Mouse (Mus musculus) kidney, postnatal 0 days (tissue): ENCODE results near the gene Slc8a3. TPM values are rescaled to one million over a fixed set of nuclear protein-coding genes. Genes with fewer than 3 reads are reported as not detected.

Source experiments
- ATAC-seq: fragments of 200-750 bp; cut with Nextera tagmentation; replicated peaks from 2 replicates; pipeline ENCODE4 v1.8.0; 2017; ENCODE audit warnings: low read depth, moderate number of reproducible peaks, moderate TSS enrichment, moderate library complexity; ENCODE audit not compliant: low FRiP score
- DNase-seq: peaks from one replicate; pipeline ENCODE4 v3.0.0-alpha.2; 2016; ENCODE audit warnings: low spot score
- H3K27ac ChIP-seq: fragments of 300-500 bp; sonication (generic); 2 replicates; pipeline ENCODE4 v1.5.1; 2014; ENCODE audit warnings: mild to moderate bottlenecking
- H3K27me3 ChIP-seq: fragments of 300-500 bp; sonication (generic); 2 replicates; pipeline ENCODE4 v1.6.1; 2014; ENCODE audit warnings: low read length, mixed read lengths; ENCODE audit not compliant: insufficient read depth
- H3K36me3 ChIP-seq: fragments of 300-500 bp; sonication (generic); 2 replicates; pipeline ENCODE4 v1.6.1; 2014; ENCODE audit warnings: low read length, mixed read lengths; ENCODE audit not compliant: insufficient read depth
- H3K4me1 ChIP-seq: fragments of 300-500 bp; sonication (generic); replicated peaks from 2 replicates; pipeline ENCODE4 v1.6.1; 2014; ENCODE audit warnings: antibody characterized with exemption, low read length, mixed read lengths; ENCODE audit not compliant: insufficient read depth
- H3K4me2 ChIP-seq: fragments of 300-500 bp; sonication (generic); 2 replicates; pipeline ENCODE4 v1.6.1; 2014; ENCODE audit warnings: mild to moderate bottlenecking, low read length, moderate library complexity, mixed read lengths
- H3K4me3 ChIP-seq: fragments of 300-500 bp; sonication (generic); replicated peaks from 2 replicates; pipeline ENCODE4 v1.5.1; 2014; ENCODE audit warnings: low read depth, low read length
- H3K9ac ChIP-seq: fragments of 300-500 bp; sonication (generic); 2 replicates; pipeline ENCODE4 v1.6.1; 2014; ENCODE audit warnings: low read depth, low read length
- H3K9me3 ChIP-seq: fragments of 300-500 bp; sonication (generic); replicated peaks from 2 replicates; pipeline ENCODE4 v1.6.1; 2016; ENCODE audit warnings: low read length, inconsistent platforms, mixed read lengths
- CTCF ChIP-seq: IDR thresholded peaks from 2 replicates; pipeline ENCODE4 v1.5.1; 2016; ENCODE audit warnings: antibody characterized with exemption, low read depth, mild to moderate bottlenecking, moderate library complexity
- WGBS: fragments of 180-500 bp; shearing (Covaris S2); extraction: QIAGEN DNeasy Blood & Tissue Kit; methylation state at CpG from one replicate; pipeline ENCODE4 v1.1.7; 2014; 5-methylcytosine and 5-hydroxymethylcytosine counted together
- polyA plus RNA-seq: library from polyadenylated mRNA; unstranded; fragments of >200 nt; fragmentation: Nextera tagmentation; extraction: Ambion mirVana; gene quantifications from 2 replicates; pipeline ENCODE4 v1.2.1, GENCODE M21; 2015

Slc8a3 gene
- polyA plus RNA-seq, 1 experiment from 2014 or later = 0.05 TPM

DNA sequence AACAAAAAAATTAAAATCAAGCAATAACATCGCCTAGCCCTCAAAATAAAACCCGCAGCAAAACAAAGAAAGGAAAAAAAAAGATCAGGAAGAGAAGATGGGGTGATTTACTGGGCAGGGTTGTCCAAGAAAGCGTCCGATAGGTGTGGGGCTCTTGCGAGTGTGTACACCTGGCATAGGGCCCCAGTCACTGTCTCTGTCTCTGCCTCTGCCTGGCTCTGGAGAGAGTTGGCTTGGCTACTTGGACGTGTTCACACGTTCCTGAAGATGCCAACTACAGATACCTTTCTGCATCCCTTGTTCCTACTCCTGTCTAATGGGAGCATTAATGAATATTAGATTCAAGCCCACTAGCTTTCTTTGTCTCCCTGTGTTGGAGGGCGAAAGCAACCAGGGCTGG lies 166.4 kb downstream of the Slc8a3 start:
- Histone ChIP-seq H3K9ac (no peak overlapping the region), H3K27ac (no peak overlapping the region), H3K36me3 (no peaks in the 10 kb centered on the region), H3K4me3 (no peak overlapping the region), H3K4me2 (no peak overlapping the region), H3K4me1 (peaks cover 6% of the 10 kb centered on the region), H3K27me3 (0 out of 2 replicates have a peak, but pooled peaks cover 18% of the 10 kb centered on the region), H3K9me3 (no peaks in the 10 kb centered on the region)
- no peak for TF ChIP-seq CTCF
- WGBS = 26% methylated on average over 8 of the region's 8 CpGs
- DNase-seq = no peak
- no peak for ATAC-seq

DNA sequence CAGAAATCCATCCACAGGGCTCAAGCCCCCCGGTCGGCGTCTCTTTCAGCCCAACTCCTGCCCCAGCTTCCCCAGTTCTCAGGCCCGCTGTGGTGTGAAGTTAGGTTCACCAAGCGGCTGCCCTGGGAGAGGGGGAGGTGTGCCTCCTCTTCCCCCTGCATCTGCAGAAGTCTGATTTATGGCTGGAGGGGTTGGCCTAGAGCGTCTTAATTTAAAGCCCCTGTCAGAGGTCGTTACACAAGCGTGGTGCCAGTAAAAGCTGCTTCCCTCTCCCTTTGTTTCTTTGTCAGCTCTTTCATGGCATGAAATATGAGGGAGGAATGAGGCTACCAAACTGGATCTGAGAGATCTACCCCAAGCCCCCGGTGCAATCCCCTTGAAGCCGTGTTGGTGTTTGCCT lies 166.9 kb downstream of the Slc8a3 start:
- Histone ChIP-seq H3K27ac (no peak overlapping the region), H3K4me3 (no peak overlapping the region), H3K9me3 (no peaks in the 10 kb centered on the region), H3K4me1 (peaks cover 6% of the 10 kb centered on the region), H3K9ac (no peak overlapping the region), H3K27me3 (0 out of 2 replicates have a peak, but pooled peaks cover 18% of the 10 kb centered on the region), H3K36me3 (no peaks in the 10 kb centered on the region), H3K4me2 (no peak overlapping the region)
- ATAC-seq = 0 out of 2 replicates have a peak, but pooled peaks have one; percentile 36
- WGBS = 4% methylated on average over 10 of the region's 10 CpGs
- peak; percentile 81 for DNase-seq
- no peak for TF ChIP-seq CTCF

GRCm38 (mm10) chr12:81163566-81163965 lies 169.4 kb downstream of the Slc8a3 start:
- 83% methylated on average over 3 of the region's 3 CpGs for WGBS

DNA sequence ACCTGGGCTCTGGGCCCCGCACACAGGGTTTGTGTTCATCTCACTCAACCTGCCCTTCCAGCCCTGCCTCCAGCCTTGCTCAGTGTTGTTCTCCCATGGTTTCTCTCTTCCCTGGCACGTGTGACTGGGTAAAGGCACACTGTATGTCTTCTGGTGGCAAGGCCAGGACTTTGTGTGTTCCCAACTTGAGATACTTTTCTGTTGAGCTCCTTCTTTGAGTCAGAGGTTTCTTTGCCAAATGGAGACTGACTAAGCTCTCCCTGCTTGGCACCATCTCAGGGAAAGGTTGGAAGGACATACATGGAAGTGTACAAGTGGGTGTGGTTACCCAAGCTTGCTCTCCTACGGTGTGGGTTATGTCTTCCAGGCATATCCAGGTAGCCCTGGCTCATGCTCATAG lies 169.8 kb downstream of the Slc8a3 start:
- no peak overlapping the region for H3K27ac ChIP-seq
- WGBS = 80% methylated on average over 3 of the region's 3 CpGs
- no peak for TF ChIP-seq CTCF
- no peak for ATAC-seq
- no peak overlapping the region for H3K4me3 ChIP-seq
- no peaks in the 10 kb centered on the region for H3K9me3 ChIP-seq
- peaks cover 6% of the 10 kb centered on the region for H3K4me1 ChIP-seq
- no peaks in the 10 kb centered on the region for H3K36me3 ChIP-seq
- no peak overlapping the region for H3K4me2 ChIP-seq
- DNase-seq = no peak
- 0 out of 2 replicates have a peak, but pooled peaks cover 18% of the 10 kb centered on the region for H3K27me3 ChIP-seq
- H3K9ac ChIP-seq = no peak overlapping the region

More at GRCm38 (mm10) chr12:81163566-81163965, 169.4 kb downstream of the Slc8a3 start:
- no peak for DNase-seq
- Histone ChIP-seq H3K4me2 (no peak overlapping the region), H3K27ac (no peak overlapping the region), H3K9me3 (no peaks in the 10 kb centered on the region), H3K4me3 (no peak overlapping the region), H3K9ac (no peak overlapping the region), H3K4me1 (peaks cover 6% of the 10 kb centered on the region), H3K27me3 (0 out of 2 replicates have a peak, but pooled peaks cover 18% of the 10 kb centered on the region), H3K36me3 (no peaks in the 10 kb centered on the region)
- ATAC-seq = no peak
- TF ChIP-seq CTCF = no peak

- Histone ChIP-seq H3K36me3 (no peaks in the 10 kb centered on the region), H3K4me3 (no peak overlapping the region), H3K27ac (no peak overlapping the region), H3K4me1 (peaks cover 6% of the 10 kb centered on the region), H3K9me3 (no peaks in the 10 kb centered on the region), H3K9ac (no peak overlapping the region), H3K27me3 (0 out of 2 replicates have a peak, but pooled peaks cover 11% of the 10 kb centered on the region), H3K4me2 (no peak overlapping the region)
- DNase-seq = no peak
- ATAC-seq = no peak
- 84% methylated on average over 2 of the region's 2 CpGs for WGBS
- TF ChIP-seq CTCF = no peak
Observed at GRCm38 (mm10) chr12:81161282-81161681, 171.7 kb downstream of the Slc8a3 start.

DNA sequence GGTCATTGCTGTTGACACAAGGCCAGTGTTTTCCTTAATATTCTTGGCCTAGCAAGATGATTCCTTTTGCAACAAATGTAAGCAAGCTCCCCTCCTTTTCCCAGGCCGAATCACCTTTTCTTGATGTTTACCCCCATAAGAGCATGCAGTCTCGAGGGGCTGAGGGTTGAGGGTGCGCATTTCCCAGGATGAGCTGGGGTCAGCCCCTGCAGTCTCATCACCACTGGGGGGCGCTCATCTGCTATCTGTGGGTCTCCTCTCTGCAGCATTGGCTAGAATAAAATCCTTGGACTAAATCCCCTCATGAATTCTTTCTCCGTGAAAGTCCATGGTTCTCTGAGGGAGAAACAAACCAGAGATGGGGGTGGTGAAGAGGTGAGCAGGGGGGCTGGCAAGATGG lies 172.1 kb downstream of the Slc8a3 start:
- Histone ChIP-seq H3K27me3 (0 out of 2 replicates have a peak, but pooled peaks cover 11% of the 10 kb centered on the region), H3K9ac (no peak overlapping the region), H3K9me3 (no peaks in the 10 kb centered on the region), H3K4me3 (no peak overlapping the region), H3K4me1 (peaks cover 2% of the 10 kb centered on the region), H3K36me3 (no peaks in the 10 kb centered on the region), H3K4me2 (no peak overlapping the region), H3K27ac (no peak overlapping the region)
- TF ChIP-seq CTCF = peak; percentile 36
- no peak for ATAC-seq
- DNase-seq = peak; percentile 3
- 70% methylated on average over 5 of the region's 5 CpGs for WGBS

DNA sequence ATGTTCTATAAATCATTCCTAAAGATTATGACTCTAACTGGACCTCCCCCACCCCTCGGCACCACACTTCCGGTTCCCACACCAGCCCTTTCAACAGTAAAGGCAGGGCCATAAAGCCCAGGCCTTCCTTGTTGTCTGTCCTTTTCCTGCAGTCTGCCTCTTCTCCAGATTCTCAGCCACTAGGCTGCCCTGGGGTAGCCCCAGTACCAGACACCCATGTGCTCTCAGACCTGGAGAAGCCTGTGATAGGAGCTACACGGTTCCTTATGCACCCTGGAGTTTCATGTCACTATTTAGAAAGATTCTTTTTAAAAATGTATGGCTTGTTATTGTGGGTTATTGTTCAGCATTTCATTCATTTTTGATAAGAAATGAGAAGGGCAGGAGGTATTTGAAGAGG lies 172.6 kb downstream of the Slc8a3 start:
- Histone ChIP-seq H3K4me2 (no peak overlapping the region), H3K27ac (no peak overlapping the region), H3K27me3 (0 out of 2 replicates have a peak, but pooled peaks cover 11% of the 10 kb centered on the region), H3K36me3 (no peaks in the 10 kb centered on the region), H3K9ac (no peak overlapping the region), H3K9me3 (no peaks in the 10 kb centered on the region), H3K4me3 (no peak overlapping the region), H3K4me1 (no peaks in the 10 kb centered on the region)
- TF ChIP-seq CTCF = no peak
- DNase-seq (no peak), ATAC-seq (no peak)
- WGBS = 27% methylated on average over 3 of the region's 3 CpGs
